Mouse (Mus musculus): ENCODE results near the gene Pnkp. TPM values are rescaled to one million over a fixed set of nuclear protein-coding genes. Genes with fewer than 3 reads are reported as not detected.

Gene Pnkp
- polyA plus RNA-seq, 1 experiment from 2014 or later, result 26.5 TPM

DNA sequence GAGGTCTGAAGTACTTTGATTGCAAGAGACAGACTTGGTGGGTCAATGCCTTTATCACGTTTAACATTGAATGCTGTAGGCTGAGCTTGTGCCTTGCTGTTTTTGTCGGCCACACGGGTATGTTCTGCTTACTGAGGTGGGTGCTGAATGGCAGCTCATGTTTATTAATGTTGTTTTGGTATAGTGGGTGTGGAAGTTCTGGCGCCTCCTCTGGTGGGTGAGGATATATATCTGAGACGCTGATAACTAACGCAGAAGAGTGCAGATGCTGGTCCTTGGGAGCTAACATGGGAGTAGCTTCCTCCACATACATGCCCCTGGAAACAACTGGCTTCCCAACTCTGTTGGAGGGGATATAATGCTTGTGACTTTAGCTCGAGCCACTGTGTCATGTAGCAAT is 33.5 kb upstream of the Pnkp start:
- no peak overlapping the region for H3K27ac ChIP-seq
- no peak overlapping the region for H3K4me2 ChIP-seq (replicated peaks)
- DNase-seq (ENCODE audit: low spot score), result no peak
- H3K4me1 ChIP-seq (replicated peaks; ENCODE audit: control insufficient read depth, insufficient read depth, low read length), result peaks cover 13% of the 10 kb centered on the region; the same call in 1 of the 2 replicates
- ATAC-seq (ENCODE audit: low FRiP score), result no peak; the same call in 1 of the 2 replicates
- no peak overlapping the region for H3K4me3 ChIP-seq (replicated peaks; ENCODE audit: low read length)
- H3K36me3 ChIP-seq (replicated peaks; ENCODE audit: control insufficient read depth, insufficient read depth), result peaks cover under 1% of the 10 kb centered on the region; the same call in 1 of the 2 replicates
- 32% methylated on average over 7 of the region's 7 CpGs for WGBS
- no peak overlapping the region for H3K9ac ChIP-seq
- no peaks in the 10 kb centered on the region for H3K27me3 ChIP-seq (ENCODE audit: control insufficient read depth, insufficient read depth, low read length)
- H3K9me3 ChIP-seq (ENCODE audit: control insufficient read depth, low read length), result no peaks in the 10 kb centered on the region

- H3K27me3 ChIP-seq (ENCODE audit: control insufficient read depth, insufficient read depth, low read length), result no peaks in the 10 kb centered on the region
- no peaks in the 10 kb centered on the region for H3K9me3 ChIP-seq (ENCODE audit: control insufficient read depth, low read length)
- no peak overlapping the region for H3K27ac ChIP-seq
- no peak overlapping the region for H3K9ac ChIP-seq
- H3K36me3 ChIP-seq (replicated peaks; ENCODE audit: control insufficient read depth, insufficient read depth), result peaks cover 15% of the 10 kb centered on the region
- no peak overlapping the region for H3K4me3 ChIP-seq (replicated peaks; ENCODE audit: low read length)
- ATAC-seq (ENCODE audit: low FRiP score), result peak; percentile 59; the same call in 1 of the 2 replicates
- H3K4me2 ChIP-seq (replicated peaks), result no peak overlapping the region
- peak; percentile 85 for DNase-seq (ENCODE audit: low spot score)
- 0 out of 2 replicates have a peak, but pooled peaks cover under 1% of the 10 kb centered on the region for H3K4me1 ChIP-seq (replicated peaks; ENCODE audit: control insufficient read depth, insufficient read depth, low read length)
- 25% methylated on average over 3 of the region's 3 CpGs for WGBS
Observed at GRCm38 (mm10) chr7:44824872-44825271, 32.1 kb upstream of the Pnkp start.

DNA sequence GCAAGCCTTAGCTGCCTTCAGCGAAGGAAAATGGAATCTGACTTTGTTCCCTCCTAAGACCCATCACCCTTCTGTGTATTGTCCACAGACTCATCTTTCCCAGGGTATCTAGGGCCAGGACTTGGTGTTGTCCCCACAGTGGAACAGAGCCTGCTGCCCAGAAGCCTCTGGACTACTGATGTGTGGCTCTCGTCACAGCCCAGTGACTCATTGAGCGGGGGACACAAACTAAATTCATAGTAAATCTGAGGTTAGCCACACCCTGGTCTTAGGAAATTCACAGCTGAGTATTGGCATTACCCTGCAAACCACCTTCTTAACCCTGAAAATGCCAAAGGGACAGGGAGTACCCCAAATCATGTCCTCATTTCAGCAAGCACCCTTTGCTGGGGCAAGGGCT is 30.2 kb upstream of the Pnkp start:
- H3K4me1 ChIP-seq (replicated peaks; ENCODE audit: control insufficient read depth, insufficient read depth, low read length), result no peaks in the 10 kb centered on the region
- no peak overlapping the region for H3K4me2 ChIP-seq (replicated peaks)
- DNase-seq (ENCODE audit: low spot score) (no peak), ATAC-seq (ENCODE audit: low FRiP score) (no peak)
- H3K4me3 ChIP-seq (replicated peaks; ENCODE audit: low read length), result no peak overlapping the region
- no peak overlapping the region for H3K27ac ChIP-seq
- peaks cover 34% of the 10 kb centered on the region for H3K36me3 ChIP-seq (replicated peaks; ENCODE audit: control insufficient read depth, insufficient read depth)
- no peaks in the 10 kb centered on the region for H3K9me3 ChIP-seq (ENCODE audit: control insufficient read depth, low read length)
- H3K27me3 ChIP-seq (ENCODE audit: control insufficient read depth, insufficient read depth, low read length), result no peaks in the 10 kb centered on the region
- 86% methylated on average over 3 of the region's 3 CpGs for WGBS
- no peak overlapping the region for H3K9ac ChIP-seq

- H3K4me3 ChIP-seq (replicated peaks; ENCODE audit: low read length), result no peak overlapping the region
- no peaks in the 10 kb centered on the region for H3K27me3 ChIP-seq (ENCODE audit: control insufficient read depth, insufficient read depth, low read length)
- no peak for DNase-seq (ENCODE audit: low spot score)
- no peak overlapping the region for H3K4me2 ChIP-seq (replicated peaks)
- WGBS, result 99% methylated on average over 5 of the region's 5 CpGs
- no peak overlapping the region for H3K27ac ChIP-seq
- H3K9me3 ChIP-seq (ENCODE audit: control insufficient read depth, low read length), result no peaks in the 10 kb centered on the region
- no peak for ATAC-seq (ENCODE audit: low FRiP score)
- H3K4me1 ChIP-seq (replicated peaks; ENCODE audit: control insufficient read depth, insufficient read depth, low read length), result no peaks in the 10 kb centered on the region
- no peak overlapping the region for H3K9ac ChIP-seq
- peaks cover 46% of the 10 kb centered on the region for H3K36me3 ChIP-seq (replicated peaks; ENCODE audit: control insufficient read depth, insufficient read depth)
Observed at GRCm38 (mm10) chr7:44828706-44829105, 28.2 kb upstream of the Pnkp start.

- Histone ChIP-seq H3K27ac (no peak overlapping the region), H3K4me3 (replicated peaks; ENCODE audit: low read length) (no peak overlapping the region), H3K4me1 (replicated peaks; ENCODE audit: control insufficient read depth, insufficient read depth, low read length) (no peaks in the 10 kb centered on the region), H3K27me3 (ENCODE audit: control insufficient read depth, insufficient read depth, low read length) (no peaks in the 10 kb centered on the region), H3K9me3 (ENCODE audit: control insufficient read depth, low read length) (no peaks in the 10 kb centered on the region), H3K36me3 (replicated peaks; ENCODE audit: control insufficient read depth, insufficient read depth) (peaks cover 46% of the 10 kb centered on the region), H3K4me2 (replicated peaks) (no peak overlapping the region), H3K9ac (no peak overlapping the region)
- no peak for DNase-seq (ENCODE audit: low spot score)
- 87% methylated on average over 4 of the region's 4 CpGs for WGBS
- no peak for ATAC-seq (ENCODE audit: low FRiP score)
Observed at GRCm38 (mm10) chr7:44832763-44833162, 24.2 kb upstream of the Pnkp start.

GRCm38 (mm10) chr7:44835373-44836015 is 21.4 kb upstream of the Pnkp start:
- ATAC-seq (ENCODE audit: low FRiP score), result no peak
- H3K4me3 ChIP-seq (replicated peaks; ENCODE audit: low read length), result no peak overlapping the region
- DNase-seq (ENCODE audit: low spot score), result no peak
- H3K4me2 ChIP-seq (replicated peaks), result no peak overlapping the region
- H3K27ac ChIP-seq, result no peak overlapping the region
- H3K27me3 ChIP-seq (ENCODE audit: control insufficient read depth, insufficient read depth, low read length), result peaks cover 7% of the 10 kb centered on the region
- peaks cover 10% of the 10 kb centered on the region for H3K4me1 ChIP-seq (replicated peaks; ENCODE audit: control insufficient read depth, insufficient read depth, low read length)
- WGBS, result 80% methylated on average over 1 of the region's 1 CpGs
- H3K9me3 ChIP-seq (ENCODE audit: control insufficient read depth, low read length), result no peaks in the 10 kb centered on the region
- H3K36me3 ChIP-seq (replicated peaks; ENCODE audit: control insufficient read depth, insufficient read depth), result peaks cover 31% of the 10 kb centered on the region
- H3K9ac ChIP-seq, result no peak overlapping the region

DNA sequence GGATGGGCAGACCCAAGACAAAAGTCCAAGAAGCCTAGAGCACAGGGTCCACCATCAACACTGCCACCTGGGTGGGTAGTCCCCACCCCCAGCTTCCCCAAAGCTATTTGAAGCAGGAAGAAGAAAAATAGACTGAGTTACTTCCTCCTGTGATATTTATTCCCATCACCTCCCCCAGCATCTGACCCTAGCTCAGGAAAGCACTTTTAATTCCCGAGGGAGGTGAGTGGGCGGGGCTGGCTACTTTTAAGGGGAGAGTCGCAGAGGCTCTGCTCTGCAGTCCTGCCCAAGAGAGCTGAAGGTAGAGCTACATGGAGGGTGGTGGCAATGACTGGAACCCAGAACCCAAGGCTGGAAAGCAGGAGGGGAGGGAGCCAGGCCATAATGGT is 20.9 kb upstream of the Pnkp start:
- DNase-seq (ENCODE audit: low spot score) (no peak), ATAC-seq (ENCODE audit: low FRiP score) (no peak)
- H3K4me2 ChIP-seq (replicated peaks), result no peak overlapping the region
- peaks cover 31% of the 10 kb centered on the region for H3K36me3 ChIP-seq (replicated peaks; ENCODE audit: control insufficient read depth, insufficient read depth)
- peaks cover 10% of the 10 kb centered on the region for H3K4me1 ChIP-seq (replicated peaks; ENCODE audit: control insufficient read depth, insufficient read depth, low read length)
- H3K27ac ChIP-seq, result no peak overlapping the region
- H3K27me3 ChIP-seq (ENCODE audit: control insufficient read depth, insufficient read depth, low read length), result peaks cover 13% of the 10 kb centered on the region
- H3K9ac ChIP-seq, result no peak overlapping the region
- 60% methylated on average over 3 of the region's 3 CpGs for WGBS
- H3K4me3 ChIP-seq (replicated peaks; ENCODE audit: low read length), result no peak overlapping the region
- H3K9me3 ChIP-seq (ENCODE audit: control insufficient read depth, low read length), result no peaks in the 10 kb centered on the region

- Histone ChIP-seq H3K27ac (no peak overlapping the region), H3K4me1 (replicated peaks; ENCODE audit: control insufficient read depth, insufficient read depth, low read length) (peaks cover 10% of the 10 kb centered on the region), H3K4me2 (replicated peaks) (no peak overlapping the region), H3K9me3 (ENCODE audit: control insufficient read depth, low read length) (no peaks in the 10 kb centered on the region), H3K9ac (no peak overlapping the region), H3K4me3 (replicated peaks; ENCODE audit: low read length) (no peak overlapping the region), H3K27me3 (ENCODE audit: control insufficient read depth, insufficient read depth, low read length) (peaks cover 18% of the 10 kb centered on the region), H3K36me3 (replicated peaks; ENCODE audit: control insufficient read depth, insufficient read depth) (peaks cover 31% of the 10 kb centered on the region)
- ATAC-seq (ENCODE audit: low FRiP score), result no peak
- DNase-seq (ENCODE audit: low spot score), result no peak
- WGBS, result 88% methylated on average over 9 of the region's 9 CpGs
Observed at GRCm38 (mm10) chr7:44836423-44837053, 20.4 kb upstream of the Pnkp start.

- no peaks in the 10 kb centered on the region for H3K9me3 ChIP-seq (ENCODE audit: control insufficient read depth, low read length)
- no peak overlapping the region for H3K4me2 ChIP-seq (replicated peaks)
- H3K27ac ChIP-seq, result no peak overlapping the region
- H3K27me3 ChIP-seq (ENCODE audit: control insufficient read depth, insufficient read depth, low read length), result peaks cover 22% of the 10 kb centered on the region
- DNase-seq (ENCODE audit: low spot score), result no peak
- 83% methylated on average over 6 of the region's 6 CpGs for WGBS
- no peak overlapping the region for H3K9ac ChIP-seq
- H3K36me3 ChIP-seq (replicated peaks; ENCODE audit: control insufficient read depth, insufficient read depth), result peaks cover 33% of the 10 kb centered on the region
- no peak for ATAC-seq (ENCODE audit: low FRiP score)
- H3K4me1 ChIP-seq (replicated peaks; ENCODE audit: control insufficient read depth, insufficient read depth, low read length), result peaks cover 10% of the 10 kb centered on the region
- no peak overlapping the region for H3K4me3 ChIP-seq (replicated peaks; ENCODE audit: low read length)
Observed at GRCm38 (mm10) chr7:44838073-44838472, 18.9 kb upstream of the Pnkp start.

Measured in hindbrain, embryonic 14.5 days (tissue).